Mouse (Mus musculus) lung, adult 2 months (tissue): ENCODE results near the gene Lce3a.

Experiments
- CTCF ChIP-seq: fragments of 200-500 bp; IDR thresholded peaks from 2 replicates; pipeline ENCODE4 v1.5.1; 2011; ENCODE audit warnings: mild to moderate bottlenecking, low read length, control low read depth; ENCODE audit not compliant: insufficient read depth
- POLR2A ChIP-seq: fragments of 200-500 bp; IDR thresholded peaks from 2 replicates; pipeline ENCODE4 v1.6.1; 2011; ENCODE audit warnings: low read depth, mild to moderate bottlenecking, control low read depth, low read length, borderline replicate concordance; ENCODE audit errors: extremely low read depth

DNA sequence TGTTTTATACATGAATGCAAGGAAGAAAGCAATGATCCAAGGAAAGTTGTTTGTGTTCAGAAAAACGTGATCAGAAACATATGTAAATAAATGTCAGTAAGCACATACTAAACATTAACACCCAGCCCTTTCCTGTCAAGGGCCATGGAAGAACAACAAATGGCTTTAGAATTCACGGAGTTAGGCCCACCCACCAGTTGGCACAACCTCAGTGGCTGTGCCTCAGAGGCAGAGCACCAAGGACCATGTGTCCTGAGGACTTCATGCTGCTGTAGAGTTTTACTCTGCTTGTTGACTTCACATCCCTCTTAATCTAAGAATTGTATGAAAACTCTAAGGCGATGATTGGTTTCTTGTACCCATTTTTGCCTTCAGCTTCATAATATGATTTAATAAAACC is 20.8 kb downstream of the Lce3a start:
- TF ChIP-seq POLR2A (no peak), CTCF (no peak)
